Mouse (Mus musculus): ENCODE measurements around the gene Atp6v0e. TPM values are rescaled to one million over a fixed set of nuclear protein-coding genes. Genes with fewer than 3 reads are reported as not detected.

Atp6v0e gene
- polyA plus RNA-seq, 1 experiment from 2014 or later: 118 TPM

DNA sequence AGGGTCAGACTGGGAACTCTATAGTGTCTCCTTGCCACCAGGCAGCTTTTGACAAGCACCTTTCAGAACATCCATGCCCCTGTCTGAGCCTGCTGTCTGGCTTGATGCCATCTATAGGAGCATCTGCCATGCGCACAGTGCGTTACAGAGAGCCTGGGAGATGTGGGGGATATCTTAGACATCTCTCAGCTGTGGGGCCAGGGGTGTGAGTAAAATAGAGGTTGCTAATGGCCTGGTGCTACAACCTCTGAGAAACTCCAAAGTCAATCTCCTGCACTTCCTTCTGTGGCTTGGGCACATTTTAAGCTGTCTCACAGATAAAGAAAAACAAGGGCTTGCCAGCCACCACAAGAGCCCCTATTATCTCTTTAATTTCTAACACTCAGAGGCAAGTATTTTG, 26.8 kb downstream of the Atp6v0e start:
- Histone ChIP-seq H3K27ac (peak overlapping the region; percentile 18; the same call in 1 of the 2 replicates), H3K27me3 (no peaks in the 10 kb centered on the region), H3K9ac (no peak overlapping the region), H3K4me3 (no peak overlapping the region), H3K9me3 (no peaks in the 10 kb centered on the region), H3K4me2 (replicated peaks) (no peak overlapping the region), H3K4me1 (0 out of 2 replicates have a peak, but pooled peaks cover 12% of the 10 kb centered on the region), H3K36me3 (no peaks in the 10 kb centered on the region)
- no peak for ATAC-seq (ENCODE audit: insufficient number of reproducible peaks, insufficient read depth, low FRiP score, low TSS enrichment)
- WGBS: 84% methylated on average over 2 of the region's 2 CpGs

GRCm38 (mm10) chr17:26690236-26690635, 27.2 kb downstream of the Atp6v0e start:
- no peaks in the 10 kb centered on the region for H3K9me3 ChIP-seq
- H3K27me3 ChIP-seq: no peaks in the 10 kb centered on the region
- H3K27ac ChIP-seq: no peak overlapping the region
- H3K9ac ChIP-seq: no peak overlapping the region
- H3K36me3 ChIP-seq: no peaks in the 10 kb centered on the region
- 68% methylated on average over 5 of the region's 5 CpGs for WGBS
- H3K4me2 ChIP-seq (replicated peaks): no peak overlapping the region
- H3K4me1 ChIP-seq: 0 out of 2 replicates have a peak, but pooled peaks cover 12% of the 10 kb centered on the region
- ATAC-seq (ENCODE audit: insufficient number of reproducible peaks, insufficient read depth, low FRiP score, low TSS enrichment): no peak
- no peak overlapping the region for H3K4me3 ChIP-seq

DNA sequence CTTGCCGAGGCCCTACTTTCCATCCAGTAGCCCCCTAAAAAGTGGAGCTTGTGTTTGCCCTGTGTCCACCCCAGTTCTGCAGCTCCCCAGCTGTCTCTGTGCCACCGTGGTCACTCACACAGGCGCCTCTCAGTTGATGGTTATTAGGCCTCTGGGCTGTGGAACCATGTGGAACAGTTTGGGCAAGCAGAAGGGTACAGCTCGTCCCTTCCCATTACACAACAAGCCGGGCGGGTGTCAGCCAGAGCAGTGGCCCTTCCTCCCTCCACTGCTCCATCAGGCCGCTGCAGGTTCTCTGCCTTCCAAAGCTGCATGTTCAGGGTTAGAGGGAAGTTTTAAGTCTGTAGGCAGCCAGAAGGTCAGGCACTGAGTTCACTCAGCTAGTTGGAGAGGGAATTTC, 28.1 kb downstream of the Atp6v0e start:
- Histone ChIP-seq H3K9ac (no peak overlapping the region), H3K27me3 (no peaks in the 10 kb centered on the region), H3K4me2 (replicated peaks) (no peak overlapping the region), H3K27ac (no peak overlapping the region), H3K36me3 (no peaks in the 10 kb centered on the region), H3K4me1 (0 out of 2 replicates have a peak, but pooled peaks cover 12% of the 10 kb centered on the region), H3K9me3 (no peaks in the 10 kb centered on the region), H3K4me3 (no peak overlapping the region)
- no peak for ATAC-seq (ENCODE audit: insufficient number of reproducible peaks, insufficient read depth, low FRiP score, low TSS enrichment)
- 82% methylated on average over 7 of the region's 7 CpGs for WGBS

GRCm38 (mm10) chr17:26693424-26693823, 30.4 kb downstream of the Atp6v0e start:
- H3K4me3 ChIP-seq: no peak overlapping the region
- H3K27me3 ChIP-seq: no peaks in the 10 kb centered on the region
- H3K4me1 ChIP-seq: 0 out of 2 replicates have a peak, but pooled peaks cover 10% of the 10 kb centered on the region
- ATAC-seq (ENCODE audit: insufficient number of reproducible peaks, insufficient read depth, low FRiP score, low TSS enrichment): no peak
- H3K4me2 ChIP-seq (replicated peaks): no peak overlapping the region
- no peak overlapping the region for H3K9ac ChIP-seq
- peaks cover 6% of the 10 kb centered on the region for H3K36me3 ChIP-seq
- WGBS: 86% methylated on average over 7 of the region's 7 CpGs
- H3K9me3 ChIP-seq: no peaks in the 10 kb centered on the region
- H3K27ac ChIP-seq: no peak overlapping the region

- Histone ChIP-seq H3K9ac (no peak overlapping the region), H3K4me1 (0 out of 2 replicates have a peak, but pooled peaks cover 4% of the 10 kb centered on the region), H3K27me3 (no peaks in the 10 kb centered on the region), H3K9me3 (no peaks in the 10 kb centered on the region), H3K36me3 (peaks cover 13% of the 10 kb centered on the region), H3K4me3 (no peak overlapping the region), H3K4me2 (replicated peaks) (no peak overlapping the region), H3K27ac (no peak overlapping the region)
- ATAC-seq (ENCODE audit: insufficient number of reproducible peaks, insufficient read depth, low FRiP score, low TSS enrichment): no peak
- 75% methylated on average over 7 of the region's 7 CpGs for WGBS
These were observed 31.1 kb downstream of the Atp6v0e start for GRCm38 (mm10) chr17:26694171-26694570.

GRCm38 (mm10) chr17:26695193-26695592, 32.2 kb downstream of the Atp6v0e start:
- 91% methylated on average over 3 of the region's 3 CpGs for WGBS
- no peak for ATAC-seq (ENCODE audit: insufficient number of reproducible peaks, insufficient read depth, low FRiP score, low TSS enrichment)
- H3K4me2 ChIP-seq (replicated peaks): no peak overlapping the region
- H3K4me1 ChIP-seq: no peaks in the 10 kb centered on the region
- no peak overlapping the region for H3K27ac ChIP-seq
- H3K4me3 ChIP-seq: no peak overlapping the region
- no peaks in the 10 kb centered on the region for H3K9me3 ChIP-seq
- H3K27me3 ChIP-seq: no peaks in the 10 kb centered on the region
- peaks cover 20% of the 10 kb centered on the region for H3K36me3 ChIP-seq
- no peak overlapping the region for H3K9ac ChIP-seq

DNA sequence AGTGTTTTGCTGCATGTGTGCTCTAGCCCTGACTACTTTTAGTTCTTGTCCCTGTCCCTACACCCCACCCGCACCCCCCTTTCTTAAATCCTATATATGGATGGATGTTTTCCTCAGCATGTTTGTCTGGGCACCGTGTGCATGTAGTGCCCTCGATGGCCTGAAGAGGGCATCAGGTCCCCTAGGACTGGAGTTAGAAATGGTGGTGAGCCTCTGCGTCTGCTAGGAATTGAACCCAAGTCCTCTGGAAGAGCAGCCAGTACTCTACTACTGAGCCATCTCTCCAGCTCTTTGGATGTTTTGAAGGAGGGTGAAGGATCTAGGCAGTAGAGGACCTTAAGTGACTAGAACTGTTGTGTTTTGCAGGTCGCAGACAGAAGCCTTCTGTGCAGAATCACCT, 35.8 kb downstream of the Atp6v0e start:
- H3K4me2 ChIP-seq (replicated peaks): no peak overlapping the region
- peaks cover 25% of the 10 kb centered on the region for H3K36me3 ChIP-seq
- H3K27me3 ChIP-seq: no peaks in the 10 kb centered on the region
- no peaks in the 10 kb centered on the region for H3K4me1 ChIP-seq
- H3K4me3 ChIP-seq: no peak overlapping the region
- no peak overlapping the region for H3K9ac ChIP-seq
- no peaks in the 10 kb centered on the region for H3K9me3 ChIP-seq
- WGBS: 89% methylated on average over 5 of the region's 5 CpGs
- H3K27ac ChIP-seq: no peak overlapping the region
- no peak for ATAC-seq (ENCODE audit: insufficient number of reproducible peaks, insufficient read depth, low FRiP score, low TSS enrichment)

DNA sequence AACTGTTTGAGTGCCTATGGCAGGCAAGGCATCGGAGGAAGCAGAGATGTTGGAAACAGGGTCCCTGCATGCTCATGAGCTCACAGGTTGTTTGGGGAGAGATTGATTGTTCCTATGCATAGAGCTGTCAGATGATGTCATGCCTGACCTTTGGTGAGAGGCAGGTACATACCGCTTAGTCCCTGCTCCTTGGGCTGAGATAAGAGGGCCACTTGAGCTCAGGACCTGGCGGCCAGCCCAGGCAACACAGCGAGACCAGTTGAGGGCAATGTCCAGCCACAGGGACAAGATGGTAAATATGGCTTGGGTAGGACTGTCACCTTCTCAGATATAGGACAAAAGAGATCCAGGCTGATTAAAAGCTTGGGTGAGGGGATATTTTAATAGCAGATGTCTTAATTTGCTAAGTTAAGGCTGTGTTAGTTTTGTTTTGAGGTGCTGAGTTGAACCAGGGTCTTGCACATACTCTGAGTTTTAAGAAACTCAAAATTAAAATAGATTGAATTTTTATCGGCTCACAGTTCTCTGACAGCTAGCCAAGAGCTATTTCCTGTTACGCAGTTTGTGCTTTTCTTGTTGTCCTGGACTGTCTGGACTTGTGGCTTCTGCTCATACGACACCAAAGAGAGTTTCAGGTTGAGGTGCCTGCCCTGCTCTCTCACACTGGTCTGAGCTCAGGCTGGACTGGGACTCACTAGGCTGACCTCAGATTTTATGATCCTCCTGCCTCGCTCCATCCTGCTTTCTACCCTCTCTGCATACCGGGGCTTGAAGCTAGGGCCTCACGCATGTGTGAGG, 37.0 kb downstream of the Atp6v0e start:
- Histone ChIP-seq H3K9me3 (no peaks in the 10 kb centered on the region), H3K4me2 (replicated peaks) (no peak overlapping the region), H3K27me3 (no peaks in the 10 kb centered on the region), H3K9ac (no peak overlapping the region), H3K4me3 (no peak overlapping the region), H3K4me1 (no peaks in the 10 kb centered on the region), H3K27ac (no peak overlapping the region), H3K36me3 (peaks cover 30% of the 10 kb centered on the region)
- no peak for ATAC-seq (ENCODE audit: insufficient number of reproducible peaks, insufficient read depth, low FRiP score, low TSS enrichment)
- WGBS: 92% methylated on average over 10 of the region's 10 CpGs

DNA sequence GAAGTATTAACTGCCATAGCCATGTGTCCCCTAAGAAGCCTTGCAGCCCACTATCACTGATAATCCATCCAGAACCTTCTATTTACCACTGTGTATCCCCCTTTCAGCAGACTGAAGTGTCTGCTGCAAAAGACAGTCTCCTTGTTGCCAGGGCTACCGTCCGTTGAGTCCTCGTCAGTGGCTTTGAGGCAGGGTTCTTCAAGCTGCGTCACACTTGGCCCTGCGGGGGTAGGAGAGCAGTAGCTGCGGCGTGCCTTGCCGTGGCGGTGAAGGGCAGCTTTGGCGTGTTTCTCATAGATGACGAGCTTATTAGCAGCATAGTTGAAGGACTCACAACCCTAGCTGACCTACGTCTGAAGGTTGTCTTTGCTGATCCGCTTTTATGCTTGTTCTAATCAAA, 38.5 kb downstream of the Atp6v0e start:
- 82% methylated on average over 13 of the region's 13 CpGs for WGBS
- ATAC-seq (ENCODE audit: insufficient number of reproducible peaks, insufficient read depth, low FRiP score, low TSS enrichment): no peak
- Histone ChIP-seq H3K4me1 (no peaks in the 10 kb centered on the region), H3K9me3 (no peaks in the 10 kb centered on the region), H3K27ac (no peak overlapping the region), H3K4me3 (no peak overlapping the region), H3K27me3 (no peaks in the 10 kb centered on the region), H3K9ac (no peak overlapping the region), H3K36me3 (peaks cover 30% of the 10 kb centered on the region), H3K4me2 (replicated peaks) (no peak overlapping the region)

GRCm38 (mm10) chr17:26702621-26703020, 39.6 kb downstream of the Atp6v0e start:
- Histone ChIP-seq H3K27me3 (no peaks in the 10 kb centered on the region), H3K4me2 (replicated peaks) (no peak overlapping the region), H3K4me1 (no peaks in the 10 kb centered on the region), H3K9ac (no peak overlapping the region), H3K27ac (no peak overlapping the region), H3K4me3 (no peak overlapping the region), H3K9me3 (no peaks in the 10 kb centered on the region), H3K36me3 (peaks cover 30% of the 10 kb centered on the region)
- WGBS: 89% methylated on average over 4 of the region's 4 CpGs
- ATAC-seq (ENCODE audit: insufficient number of reproducible peaks, insufficient read depth, low FRiP score, low TSS enrichment): no peak

DNA sequence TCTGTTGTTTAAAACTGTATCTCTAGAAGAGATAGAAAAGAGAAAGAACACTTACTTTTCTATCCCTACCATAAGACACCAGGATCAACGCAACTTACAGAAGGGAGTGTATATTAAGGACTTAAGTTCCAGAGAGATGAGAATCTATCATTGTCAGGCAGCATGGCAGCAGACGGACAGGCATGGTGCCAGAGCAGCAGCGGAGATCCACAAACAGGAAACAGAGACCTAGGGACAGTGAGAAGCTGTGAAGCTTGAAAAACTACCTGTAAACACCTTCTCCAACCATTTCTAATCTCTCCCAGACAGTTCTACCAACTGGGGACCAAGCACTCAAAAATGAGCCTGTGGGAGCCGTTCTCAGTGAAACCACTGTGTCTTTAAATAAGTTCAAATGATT, 40.6 kb downstream of the Atp6v0e start:
- H3K4me3 ChIP-seq: no peak overlapping the region
- no peaks in the 10 kb centered on the region for H3K4me1 ChIP-seq
- H3K27me3 ChIP-seq: no peaks in the 10 kb centered on the region
- no peak overlapping the region for H3K4me2 ChIP-seq (replicated peaks)
- no peaks in the 10 kb centered on the region for H3K9me3 ChIP-seq
- ATAC-seq (ENCODE audit: insufficient number of reproducible peaks, insufficient read depth, low FRiP score, low TSS enrichment): no peak
- H3K9ac ChIP-seq: no peak overlapping the region
- WGBS: 87% methylated on average over 4 of the region's 4 CpGs
- H3K27ac ChIP-seq: no peak overlapping the region
- H3K36me3 ChIP-seq: peaks cover 21% of the 10 kb centered on the region
